Mouse (Mus musculus): Measurements from ENCODE around the gene Fam219b. TPM values are rescaled to one million over a fixed set of nuclear protein-coding genes. Genes with fewer than 3 reads are reported as not detected.
A peak's percentile ranks its signal among the peaks of the same experiment; 100 is the strongest.

Gene Fam219b
- 6.2 and 12.2 TPM in 2 replicates for polyA plus RNA-seq (2012; rRNA removed)

- 1% methylated on average over 45 of the region's 45 CpGs for WGBS
- peaks cover 2% of the 10 kb centered on the region for H3K36me3 ChIP-seq (ENCODE audit: control insufficient read depth, insufficient read depth, low read length)
These were observed at the start of gene Fam219b for GRCm38 (mm10) chr9:57537044-57537727. Gene Fam219b, plus strand, starts transcription at chr9:57537528.

GRCm38 (mm10) chr9:57487807-57488206 lies 49.5 kb upstream of the Fam219b start:
- H3K4me3 ChIP-seq (ENCODE audit: insufficient read depth, low read depth, low read length), result no peak overlapping the region
- 49% methylated on average over 7 of the region's 7 CpGs for WGBS
- TF ChIP-seq POLR2A (IDR thresholded peaks at IDR 0.05; ENCODE audit: low read depth, low read length) (no peak), CTCF (conservative IDR thresholded peaks at IDR 0.05; ENCODE audit: insufficient read depth, insufficient read length, low read depth, low read length) (no peak)
- no peak for DNase-seq
- no peaks in the 10 kb centered on the region for H3K4me1 ChIP-seq (ENCODE audit: control insufficient read depth, insufficient read depth, low read length)
- no peaks in the 10 kb centered on the region for H3K27me3 ChIP-seq (replicated peaks; ENCODE audit: control insufficient read depth, insufficient read depth, low read length)
- no peaks in the 10 kb centered on the region for H3K36me3 ChIP-seq (ENCODE audit: control insufficient read depth, insufficient read depth, low read length)
- H3K27ac ChIP-seq (ENCODE audit: insufficient read depth, low read depth, low read length), result no peak overlapping the region

More at GRCm38 (mm10) chr9:57537044-57537727, at the start of gene Fam219b:
- no peaks in the 10 kb centered on the region for H3K27me3 ChIP-seq (replicated peaks; ENCODE audit: control insufficient read depth, insufficient read depth, low read length)
- DNase-seq, result peak; percentile 95
- H3K4me1 ChIP-seq (ENCODE audit: control insufficient read depth, insufficient read depth, low read length), result peaks cover 11% of the 10 kb centered on the region; the same call in 1 of the 2 replicates
- H3K4me3 ChIP-seq (ENCODE audit: insufficient read depth, low read depth, low read length), result peak within 1 kb of the TSS; percentile 50
- H3K27ac ChIP-seq (ENCODE audit: insufficient read depth, low read depth, low read length), result peak within 1 kb of the TSS; percentile 45
- TF ChIP-seq CTCF (conservative IDR thresholded peaks at IDR 0.05; ENCODE audit: insufficient read depth, insufficient read length, low read depth, low read length), result no peak
- no peak for TF ChIP-seq POLR2A (IDR thresholded peaks at IDR 0.05; ENCODE audit: low read depth, low read length)

GRCm38 (mm10) chr9:57493532-57493931 lies 43.8 kb upstream of the Fam219b start:
- Histone ChIP-seq H3K36me3 (ENCODE audit: control insufficient read depth, insufficient read depth, low read length) (no peaks in the 10 kb centered on the region), H3K27me3 (replicated peaks; ENCODE audit: control insufficient read depth, insufficient read depth, low read length) (no peaks in the 10 kb centered on the region), H3K4me1 (ENCODE audit: control insufficient read depth, insufficient read depth, low read length) (no peaks in the 10 kb centered on the region), H3K4me3 (ENCODE audit: insufficient read depth, low read depth, low read length) (no peak overlapping the region), H3K27ac (ENCODE audit: insufficient read depth, low read depth, low read length) (no peak overlapping the region)
- no peak for TF ChIP-seq CTCF (conservative IDR thresholded peaks at IDR 0.05; ENCODE audit: insufficient read depth, insufficient read length, low read depth, low read length)
- no peak for TF ChIP-seq POLR2A (IDR thresholded peaks at IDR 0.05; ENCODE audit: low read depth, low read length)
- WGBS, result 90% methylated on average over 2 of the region's 2 CpGs
- DNase-seq, result no peak

GRCm38 (mm10) chr9:57494970-57495369 lies 42.4 kb upstream of the Fam219b start:
- Histone ChIP-seq H3K27ac (ENCODE audit: insufficient read depth, low read depth, low read length) (no peak overlapping the region), H3K4me3 (ENCODE audit: insufficient read depth, low read depth, low read length) (no peak overlapping the region), H3K27me3 (replicated peaks; ENCODE audit: control insufficient read depth, insufficient read depth, low read length) (no peaks in the 10 kb centered on the region), H3K36me3 (ENCODE audit: control insufficient read depth, insufficient read depth, low read length) (no peaks in the 10 kb centered on the region), H3K4me1 (ENCODE audit: control insufficient read depth, insufficient read depth, low read length) (no peaks in the 10 kb centered on the region)
- DNase-seq, result no peak
- TF ChIP-seq CTCF (conservative IDR thresholded peaks at IDR 0.05; ENCODE audit: insufficient read depth, insufficient read length, low read depth, low read length) (no peak), POLR2A (IDR thresholded peaks at IDR 0.05; ENCODE audit: low read depth, low read length) (no peak)

- Histone ChIP-seq H3K4me3 (ENCODE audit: insufficient read depth, low read depth, low read length) (no peak overlapping the region), H3K4me1 (ENCODE audit: control insufficient read depth, insufficient read depth, low read length) (no peaks in the 10 kb centered on the region), H3K27me3 (replicated peaks; ENCODE audit: control insufficient read depth, insufficient read depth, low read length) (no peaks in the 10 kb centered on the region), H3K27ac (ENCODE audit: insufficient read depth, low read depth, low read length) (no peak overlapping the region), H3K36me3 (ENCODE audit: control insufficient read depth, insufficient read depth, low read length) (no peaks in the 10 kb centered on the region)
- 26% methylated on average over 5 of the region's 5 CpGs for WGBS
- peak; percentile 57 for DNase-seq
- no peak for TF ChIP-seq CTCF (conservative IDR thresholded peaks at IDR 0.05; ENCODE audit: insufficient read depth, insufficient read length, low read depth, low read length)
- no peak for TF ChIP-seq POLR2A (IDR thresholded peaks at IDR 0.05; ENCODE audit: low read depth, low read length)
These were observed 40.1 kb upstream of the Fam219b start for GRCm38 (mm10) chr9:57497236-57497635.

GRCm38 (mm10) chr9:57498536-57498935 lies 38.8 kb upstream of the Fam219b start:
- Histone ChIP-seq H3K27ac (ENCODE audit: insufficient read depth, low read depth, low read length) (no peak overlapping the region), H3K27me3 (replicated peaks; ENCODE audit: control insufficient read depth, insufficient read depth, low read length) (no peaks in the 10 kb centered on the region; the same call in 1 of the 2 replicates), H3K36me3 (ENCODE audit: control insufficient read depth, insufficient read depth, low read length) (no peaks in the 10 kb centered on the region), H3K4me3 (ENCODE audit: insufficient read depth, low read depth, low read length) (no peak overlapping the region), H3K4me1 (ENCODE audit: control insufficient read depth, insufficient read depth, low read length) (0 out of 2 replicates have a peak, but pooled peaks cover under 1% of the 10 kb centered on the region)
- DNase-seq, result no peak
- 78% methylated on average over 7 of the region's 7 CpGs for WGBS
- no peak for TF ChIP-seq CTCF (conservative IDR thresholded peaks at IDR 0.05; ENCODE audit: insufficient read depth, insufficient read length, low read depth, low read length)
- no peak for TF ChIP-seq POLR2A (IDR thresholded peaks at IDR 0.05; ENCODE audit: low read depth, low read length)

- Histone ChIP-seq H3K4me1 (ENCODE audit: control insufficient read depth, insufficient read depth, low read length) (peaks cover 3% of the 10 kb centered on the region; the same call in 1 of the 2 replicates), H3K4me3 (ENCODE audit: insufficient read depth, low read depth, low read length) (no peak overlapping the region), H3K27me3 (replicated peaks; ENCODE audit: control insufficient read depth, insufficient read depth, low read length) (no peaks in the 10 kb centered on the region; the same call in 1 of the 2 replicates), H3K36me3 (ENCODE audit: control insufficient read depth, insufficient read depth, low read length) (no peaks in the 10 kb centered on the region), H3K27ac (ENCODE audit: insufficient read depth, low read depth, low read length) (no peak overlapping the region)
- 20% methylated on average over 13 of the region's 13 CpGs for WGBS
- no peak for DNase-seq
- TF ChIP-seq POLR2A (IDR thresholded peaks at IDR 0.05; ENCODE audit: low read depth, low read length) (no peak), CTCF (conservative IDR thresholded peaks at IDR 0.05; ENCODE audit: insufficient read depth, insufficient read length, low read depth, low read length) (no peak)
These were observed 35.9 kb upstream of the Fam219b start for GRCm38 (mm10) chr9:57501452-57501851.

All from kidney, adult 2 months (tissue).